Mouse (Mus musculus): ENCODE results near the gene Nr2f1. TPM values are rescaled to one million over a fixed set of nuclear protein-coding genes. Genes with fewer than 3 reads are reported as not detected.

The Nr2f1 gene
- total RNA-seq, 2 experiments from 2014 or later = 0.31 to 0.69 TPM

Other genes with a start within 250 kb of the Nr2f1 start
- under 1 TPM; 0.42 to 0.43 TPM for gene Pou5f2, start 174.9 kb downstream of the Nr2f1 start, total RNA-seq (2021)